Mouse (Mus musculus) stomach, postnatal 0 days (tissue): Measurements from ENCODE around the gene Gm6176.
"Not testable (repeated sequence)": the region's sequence is repeated elsewhere in the genome, so short reads cannot be mapped to it uniquely, and the experiment has no call there.

ENCODE experiments used
- CTCF ChIP-seq: IDR thresholded peaks from 2 replicates; pipeline ENCODE4 v1.5.1; 2016; ENCODE audit warnings: antibody characterized with exemption, low read depth, mild to moderate bottlenecking, moderate library complexity
- EP300 ChIP-seq: optimal IDR thresholded peaks from 2 replicates; pipeline ENCODE3; 2016; ENCODE audit warnings: antibody characterized with exemption

- TF ChIP-seq CTCF, EP300: not testable (repeated sequence)
Observed at GRCm38 (mm10) chr7:22028797-22029196, 27.3 kb downstream of the Gm6176 start, which contains the start of gene Vmn1r138.
